Mouse (Mus musculus): Measurements from ENCODE around the gene Gm8362.
A peak's percentile ranks its signal among the peaks of the same experiment; 100 is the strongest.
"Not testable (repeated sequence)": the region's sequence is repeated elsewhere in the genome, so short reads cannot be mapped to it uniquely, and the experiment has no call there.

Gm8362 gene

GRCm38 (mm10) chr14:6774311-6774710 is at the start of gene Gm8362:
Gene Gm8362 (minus strand): TSS chr14:6774411.
- DNase-seq (ENCODE audit: low spot score): not testable (repeated sequence)

DNA sequence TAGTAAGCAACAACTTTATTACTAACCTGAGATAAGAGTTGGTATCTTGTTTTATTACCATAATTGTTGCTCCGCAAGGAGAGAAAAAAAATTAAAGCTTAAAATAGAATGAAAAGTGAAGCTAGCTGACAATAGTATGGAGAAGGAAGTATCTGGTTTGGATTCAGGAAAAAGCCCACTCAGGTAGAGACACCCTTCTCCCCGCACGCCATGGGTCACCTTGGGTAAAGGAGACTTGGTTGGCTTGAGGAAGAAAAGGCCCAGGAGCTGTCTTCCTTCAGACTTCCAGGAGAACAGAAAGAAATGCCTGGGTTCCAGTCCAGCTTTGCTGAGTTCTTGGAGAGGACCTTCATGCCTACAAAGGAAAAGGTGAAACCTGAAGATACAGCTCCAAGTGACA is 49.1 kb upstream of the Gm8362 start:
- DNase-seq (ENCODE audit: low spot score): not testable (repeated sequence)

DNA sequence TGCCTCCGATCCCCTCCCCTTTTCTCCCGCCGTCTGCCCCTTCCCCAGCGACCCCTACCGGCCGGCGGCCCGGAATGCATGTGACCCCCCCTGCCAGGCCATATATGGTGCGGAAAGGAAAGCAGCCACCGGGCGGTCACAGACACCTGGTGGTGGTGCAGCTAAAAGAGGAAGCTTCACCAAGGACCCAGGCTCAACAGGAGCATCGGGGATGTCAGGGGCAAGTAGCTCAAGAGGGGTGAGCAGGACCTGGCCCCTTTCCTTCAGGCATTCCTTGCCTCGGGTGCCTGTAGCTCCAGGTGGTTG is 17.0 kb downstream of the Gm8362 start:
- DNase-seq (ENCODE audit: low spot score): not testable (repeated sequence)

DNA sequence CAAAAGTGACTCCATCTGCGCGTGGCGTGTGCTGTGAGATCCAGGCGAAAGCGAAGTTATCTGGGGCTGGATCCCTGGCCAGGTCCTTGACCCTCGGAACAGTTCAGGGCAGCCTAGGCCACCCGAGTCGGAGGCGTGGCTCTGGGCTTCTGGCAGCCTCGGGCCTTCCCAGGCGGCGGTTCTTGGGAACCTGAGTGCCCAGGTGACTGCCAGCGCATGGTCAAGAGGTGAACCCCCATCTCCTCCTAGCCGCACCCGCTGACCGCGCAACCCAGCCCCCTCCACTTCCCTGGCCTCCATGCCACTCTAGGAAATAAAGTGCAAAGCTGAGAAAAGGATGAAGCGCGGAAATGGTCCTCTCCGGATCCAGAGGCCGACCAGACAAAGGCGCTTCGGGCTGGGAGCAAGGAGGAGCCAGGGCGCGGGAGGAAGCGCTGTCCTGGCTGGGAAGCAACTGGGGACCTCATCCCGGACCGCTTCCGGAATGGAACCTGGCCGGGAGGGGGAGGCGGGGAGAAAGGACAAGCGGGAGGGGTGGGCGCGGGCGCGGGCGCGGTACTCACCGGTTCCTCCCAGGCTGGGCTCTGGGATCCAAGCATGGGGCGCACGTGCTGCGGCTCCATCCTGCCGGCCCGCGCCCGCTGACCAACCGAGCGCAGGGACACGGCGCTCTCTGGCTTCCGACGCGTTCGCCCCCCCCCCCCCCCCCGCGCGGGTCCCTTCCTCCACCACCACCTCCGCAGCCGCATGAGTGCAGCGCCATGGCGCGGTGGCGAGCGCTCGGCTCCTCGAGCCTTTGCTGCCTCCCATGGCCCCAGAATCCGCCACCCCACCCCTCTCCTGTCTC is 17.6 kb downstream of the Gm8362 start:
- DNase-seq (ENCODE audit: low spot score): peak; percentile 6

- DNase-seq (ENCODE audit: low spot score): not testable (repeated sequence)
Measured at GRCm38 (mm10) chr14:6742232-6742631, 32.0 kb downstream of the Gm8362 start, which contains the start of gene Gm3636. Gene Gm3636 (minus strand): TSS chr14:6742332.

DNA sequence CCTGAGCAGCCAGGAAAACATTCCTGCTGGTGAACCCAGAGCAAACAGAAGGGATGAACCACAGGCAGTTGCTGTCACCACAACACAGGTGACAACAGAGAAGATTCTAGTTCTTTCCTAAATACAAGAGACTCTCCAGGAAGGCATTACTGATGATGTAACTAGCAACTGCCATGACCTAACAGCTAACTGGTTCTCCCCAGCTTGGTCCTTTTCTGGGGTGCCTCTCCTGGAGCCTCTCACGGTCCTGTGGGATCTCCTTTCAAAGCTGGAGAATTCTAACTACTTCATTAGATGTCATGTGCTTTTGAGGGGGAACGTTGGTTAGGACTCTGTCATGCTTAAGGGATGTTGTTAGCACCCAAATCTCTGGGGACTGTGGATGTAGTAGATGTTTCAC is 54.1 kb downstream of the Gm8362 start, which contains the start of gene Gm8050:
Gene Gm8050 (minus strand): TSS at position 101 of the 400 bp plus-strand sequence.
- DNase-seq (ENCODE audit: low spot score): not testable (repeated sequence)

Data from MN1 (cell line).